Mouse (Mus musculus) spleen, postnatal 4 days (tissue): ENCODE results near the gene Zfp266.
A peak's percentile ranks its signal among the peaks of the same experiment; 100 is the strongest.
"Not testable (repeated sequence)": the region's sequence is repeated elsewhere in the genome, so short reads cannot be mapped to it uniquely, and the experiment has no call there.

ENCODE experiments used
- DNase-seq, 2 experiments: peaks; one replicate each; pipeline ENCODE4 v3.0.0; 2022; ENCODE audit warnings: low spot score in 2 of 2

Zfp266 gene

GRCm38 (mm10) chr9:20521306-20521957 is at the start of gene Zfp266:
Gene Zfp266, minus strand, starts transcription at chr9:20521417.
- DNase-seq = peak; percentile 85 to 92

GRCm38 (mm10) chr9:20565326-20566030 is 44.3 kb upstream of the Zfp266 start:
- DNase-seq = not testable (repeated sequence)

GRCm38 (mm10) chr9:20562177-20562576 is 41.0 kb upstream of the Zfp266 start:
- DNase-seq = no peak

GRCm38 (mm10) chr9:20552698-20553097 is 31.5 kb upstream of the Zfp266 start:
- no peak for DNase-seq

GRCm38 (mm10) chr9:20551781-20552275 is 30.6 kb upstream of the Zfp266 start:
- no peak for DNase-seq

- no peak for DNase-seq
Observed at GRCm38 (mm10) chr9:20545151-20545550, 23.9 kb upstream of the Zfp266 start.

- peak; percentile 73 to 85 for DNase-seq
Observed at GRCm38 (mm10) chr9:20544070-20544821, 23.0 kb upstream of the Zfp266 start.

GRCm38 (mm10) chr9:20543496-20543895 is 22.3 kb upstream of the Zfp266 start:
- DNase-seq = no peak

GRCm38 (mm10) chr9:20536598-20536997 is 15.4 kb upstream of the Zfp266 start:
- DNase-seq = no peak

- DNase-seq = no peak
Observed at GRCm38 (mm10) chr9:20534326-20534926, 13.2 kb upstream of the Zfp266 start.

GRCm38 (mm10) chr9:20520531-20521210 is 546 bp downstream of the Zfp266 start:
- no peak for DNase-seq

- DNase-seq = no peak
Observed at GRCm38 (mm10) chr9:20519949-20520348, 1.3 kb downstream of the Zfp266 start.

- no peak for DNase-seq
Observed at GRCm38 (mm10) chr9:20518708-20519107, 2.5 kb downstream of the Zfp266 start.

GRCm38 (mm10) chr9:20517727-20518126 is 3.5 kb downstream of the Zfp266 start:
- DNase-seq = no peak

GRCm38 (mm10) chr9:20514016-20514415 is 7.2 kb downstream of the Zfp266 start:
- no peak for DNase-seq

GRCm38 (mm10) chr9:20512714-20513113 is 8.5 kb downstream of the Zfp266 start:
- DNase-seq = no peak

- DNase-seq = no peak
Observed at GRCm38 (mm10) chr9:20511645-20512044, 9.6 kb downstream of the Zfp266 start.

- no peak for DNase-seq
Observed at GRCm38 (mm10) chr9:20510346-20510745, 10.9 kb downstream of the Zfp266 start.

GRCm38 (mm10) chr9:20509676-20510075 is 11.5 kb downstream of the Zfp266 start:
- DNase-seq = no peak

GRCm38 (mm10) chr9:20504801-20505200 is 16.4 kb downstream of the Zfp266 start:
- DNase-seq = no peak

- DNase-seq = no peak
Observed at GRCm38 (mm10) chr9:20493281-20493680, 27.9 kb downstream of the Zfp266 start.
